Mouse (Mus musculus) heart, adult 9 months (tissue): Measurements from ENCODE around the gene Uso1.
A peak's percentile ranks its signal among the peaks of the same experiment; 100 is the strongest.

Experiments
- DNase-seq, 2 experiments: peaks; one replicate each; pipeline ENCODE4 v3.0.0; 2022; ENCODE audit warnings: low spot score in 2 of 2

Uso1 gene

DNA sequence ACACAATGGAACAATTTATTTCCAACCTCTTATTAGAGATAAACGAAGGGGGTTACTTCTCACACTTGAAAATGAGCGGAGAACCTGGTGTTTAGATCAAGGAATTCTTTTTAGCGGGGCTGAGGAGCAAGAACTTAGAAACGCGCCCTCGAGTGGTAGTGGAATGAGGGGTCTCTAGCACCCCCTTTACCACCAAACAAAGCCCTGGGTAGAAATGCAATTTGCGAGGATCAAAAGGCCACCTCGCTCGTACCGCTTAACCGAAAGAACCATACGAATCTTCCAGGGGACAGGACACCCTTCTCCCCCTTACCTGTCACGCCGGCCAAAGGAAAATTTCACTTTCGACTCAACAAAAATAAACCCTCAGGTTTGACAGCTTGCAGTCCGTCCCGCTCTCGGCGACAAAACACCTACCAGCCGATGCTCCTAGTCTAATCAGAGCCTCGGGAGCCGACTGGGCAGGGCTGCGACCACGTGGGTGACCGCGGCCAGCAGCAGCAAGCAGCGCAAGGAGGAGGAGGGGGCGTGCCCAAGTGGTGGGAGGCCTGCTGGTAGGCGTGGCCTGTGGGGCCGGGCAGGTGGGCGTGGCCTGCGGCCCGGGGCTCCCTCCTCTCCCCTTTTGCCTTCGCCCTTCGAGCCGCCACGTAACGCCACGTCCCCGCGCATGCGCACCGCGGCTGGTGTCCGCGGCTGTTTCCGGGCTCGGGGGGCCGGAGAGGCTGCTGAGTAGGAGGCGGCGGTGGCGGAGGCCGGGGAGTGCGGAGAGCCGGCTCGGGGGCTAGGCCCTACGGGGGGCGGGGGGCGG lies at the start of gene Uso1:
Gene Uso1 (plus strand): TSS at position 700 of the 808 bp plus-strand sequence.
- DNase-seq: peak; percentile 99

- peak in 1 of 2 experiments; percentile 29 for DNase-seq
Measured at GRCm38 (mm10) chr5:92093263-92094061, 44.3 kb upstream of the Uso1 start.

GRCm38 (mm10) chr5:92094062-92094415 lies 43.7 kb upstream of the Uso1 start:
- no peak for DNase-seq

DNA sequence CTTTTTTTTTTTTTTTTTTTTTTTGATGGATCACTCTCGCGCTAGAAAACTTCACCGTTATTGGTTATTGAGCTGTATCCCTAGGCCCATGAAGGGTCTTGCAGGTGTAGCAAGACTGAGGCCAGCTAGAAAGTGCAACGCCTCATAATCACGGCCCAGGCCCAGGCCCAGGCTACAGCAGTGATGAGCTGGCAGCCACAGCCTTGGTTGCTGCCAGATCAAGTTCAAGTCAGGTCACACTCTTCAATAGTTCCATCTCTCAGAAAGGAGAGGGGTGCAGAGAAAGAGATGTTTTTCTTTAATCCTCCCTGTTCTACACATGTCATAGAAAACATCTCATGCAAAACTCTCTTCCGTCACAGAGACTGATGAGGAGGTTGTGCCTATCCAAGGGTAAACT lies 41.0 kb upstream of the Uso1 start:
- DNase-seq: no peak

GRCm38 (mm10) chr5:92097779-92098178 lies 40.0 kb upstream of the Uso1 start:
- no peak for DNase-seq

DNA sequence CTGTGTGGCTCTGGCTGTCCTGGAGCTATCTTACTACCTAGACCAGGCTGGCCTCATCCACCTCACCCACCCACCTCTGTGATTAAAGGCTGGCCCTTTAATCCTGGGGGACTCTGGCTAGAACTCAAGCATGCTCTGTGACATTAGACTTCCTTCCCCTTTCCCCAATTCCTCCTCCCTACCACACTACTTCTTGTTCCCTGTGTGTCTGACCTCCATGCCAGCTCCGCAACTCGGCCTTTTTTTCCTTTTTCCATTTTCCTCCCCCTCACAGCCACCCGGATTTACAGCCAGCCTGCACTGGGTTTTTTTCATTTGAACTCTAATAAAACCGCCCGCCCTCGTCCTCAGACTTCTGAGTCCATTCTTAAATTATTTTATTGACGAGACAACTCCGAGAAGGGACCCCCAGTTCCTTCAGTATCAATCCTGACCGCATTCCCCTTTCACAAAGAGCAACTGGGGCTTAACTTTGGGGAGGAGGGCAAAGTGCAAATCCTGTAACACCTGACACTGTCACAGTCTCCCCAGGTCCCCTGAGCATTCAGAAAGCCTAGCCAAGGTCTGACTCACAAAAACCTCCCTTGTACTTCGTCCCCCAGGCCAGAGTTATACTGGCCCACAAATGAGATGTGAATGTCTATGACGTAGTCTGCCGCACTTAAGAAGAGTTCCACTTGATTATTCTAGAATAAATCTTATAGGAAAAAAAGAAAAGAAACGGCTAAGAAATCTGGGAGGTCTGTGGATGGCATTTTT lies 39.2 kb upstream of the Uso1 start:
- peak in 1 of 2 experiments; percentile 31 for DNase-seq

GRCm38 (mm10) chr5:92101601-92102000 lies 36.1 kb upstream of the Uso1 start:
- no peak for DNase-seq

GRCm38 (mm10) chr5:92103062-92103461 lies 34.7 kb upstream of the Uso1 start:
- DNase-seq: no peak

DNA sequence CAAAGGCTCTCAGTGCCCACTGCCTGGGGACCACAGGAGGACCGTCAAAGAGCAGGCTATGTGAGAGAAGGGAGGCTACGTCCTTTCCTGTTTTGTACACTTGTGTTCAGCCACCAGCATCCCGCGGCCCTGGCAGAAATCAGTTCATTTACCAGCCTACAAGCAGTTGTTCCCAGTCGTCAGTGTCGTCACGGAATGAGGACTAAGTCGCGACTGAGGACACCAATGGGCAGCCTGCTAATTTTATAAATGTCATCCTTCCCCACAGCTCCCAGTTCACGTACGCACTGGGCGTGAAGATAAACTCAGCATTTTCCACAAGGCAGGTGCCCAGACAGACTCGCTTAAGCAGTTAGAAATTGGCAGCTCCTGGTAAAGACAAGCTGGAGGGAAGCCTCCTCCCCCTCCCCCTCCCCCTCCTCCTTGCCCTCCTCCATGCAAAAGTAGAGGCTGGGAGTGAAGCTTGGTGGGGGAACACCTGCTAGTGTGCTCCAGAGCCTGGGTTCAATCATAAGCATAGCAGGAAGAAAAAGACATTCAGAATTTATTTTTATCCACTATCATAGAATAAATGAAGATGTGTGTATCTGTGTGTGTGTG lies 33.8 kb upstream of the Uso1 start:
- DNase-seq: no peak

DNA sequence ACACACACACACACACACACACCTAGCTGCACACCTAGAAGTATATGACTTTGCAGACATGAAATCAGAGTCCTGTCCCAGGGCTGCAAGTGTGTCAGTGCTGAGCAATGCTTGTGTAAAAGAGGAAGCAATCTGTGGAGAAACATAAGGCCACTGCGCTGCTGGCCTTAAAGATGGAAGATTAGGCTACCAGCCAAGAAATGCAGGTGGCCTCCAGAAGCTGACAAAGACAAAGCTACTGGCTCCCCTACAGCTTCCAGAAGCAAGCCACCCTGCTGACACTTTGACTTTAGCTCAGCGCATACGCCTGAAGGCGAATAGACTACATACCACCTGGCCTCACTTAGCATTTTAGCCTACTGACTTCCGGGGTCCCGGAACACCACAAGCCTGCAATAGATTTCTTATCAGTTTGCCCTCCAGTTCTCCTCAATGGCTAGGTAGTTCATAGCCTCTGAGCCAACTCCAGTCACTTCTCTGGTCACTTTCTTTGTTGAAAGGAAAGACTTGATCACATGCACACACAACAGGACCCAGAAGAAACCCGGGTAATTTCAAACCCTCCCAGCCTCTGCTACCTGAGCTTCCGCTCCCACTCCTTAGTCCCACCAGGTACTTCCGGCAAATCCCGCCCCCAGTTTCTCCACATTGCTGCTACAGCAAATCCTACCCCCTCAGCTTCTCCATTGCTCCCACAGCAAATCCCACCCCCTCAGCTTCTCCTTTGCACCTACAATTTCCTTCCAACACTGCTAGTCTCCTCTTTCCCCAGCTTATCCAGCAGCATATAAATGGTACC lies 31.2 kb upstream of the Uso1 start:
- peak; percentile 28 to 56 for DNase-seq

DNA sequence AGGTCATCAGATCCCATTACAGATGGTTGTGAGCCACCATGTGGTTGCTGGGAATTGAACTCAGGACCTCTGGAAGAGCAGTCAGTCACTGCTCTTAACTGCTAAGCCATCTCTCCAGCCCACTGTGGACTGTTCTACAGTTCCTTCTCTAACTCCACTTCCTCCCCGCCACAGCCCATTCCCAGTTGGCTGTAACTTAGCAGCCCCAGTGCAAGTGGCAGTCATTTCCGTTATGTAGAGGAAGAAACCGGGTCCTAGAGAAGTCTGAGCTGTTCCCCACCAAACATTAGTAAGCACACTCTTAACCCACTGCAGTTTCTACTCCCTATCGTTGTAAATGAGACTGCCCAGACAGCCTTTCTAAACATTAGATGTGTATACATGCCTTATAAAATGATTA lies 30.5 kb upstream of the Uso1 start:
- DNase-seq: peak; percentile 32 to 40

GRCm38 (mm10) chr5:92110818-92111355 lies 26.9 kb upstream of the Uso1 start:
- DNase-seq: no peak

GRCm38 (mm10) chr5:92112175-92112574 lies 25.6 kb upstream of the Uso1 start:
- DNase-seq: no peak

DNA sequence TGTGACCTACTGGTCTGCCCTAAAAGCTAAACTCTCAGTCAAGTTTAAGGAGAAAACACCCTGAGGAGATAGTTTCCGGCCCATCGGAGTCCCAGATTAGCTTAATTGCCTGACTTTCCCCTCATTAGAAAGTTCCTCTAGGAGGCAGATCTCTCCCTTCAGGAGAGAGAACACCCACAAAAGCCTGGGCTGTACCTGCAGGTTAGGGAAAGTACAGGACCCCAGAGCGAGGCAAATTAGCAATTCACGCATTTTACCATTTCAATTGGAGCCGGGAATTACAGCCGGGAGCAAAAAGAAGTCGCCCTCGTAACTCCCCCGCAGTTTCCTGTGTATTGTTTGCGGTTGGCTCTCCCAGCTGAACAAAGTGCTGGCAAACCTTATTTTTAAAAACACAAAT lies 25.2 kb upstream of the Uso1 start:
- peak in 1 of 2 experiments; percentile 13 for DNase-seq

- DNase-seq: no peak
Measured at GRCm38 (mm10) chr5:92113484-92113883, 24.3 kb upstream of the Uso1 start.

- DNase-seq: no peak
Measured at GRCm38 (mm10) chr5:92114223-92114622, 23.5 kb upstream of the Uso1 start.

DNA sequence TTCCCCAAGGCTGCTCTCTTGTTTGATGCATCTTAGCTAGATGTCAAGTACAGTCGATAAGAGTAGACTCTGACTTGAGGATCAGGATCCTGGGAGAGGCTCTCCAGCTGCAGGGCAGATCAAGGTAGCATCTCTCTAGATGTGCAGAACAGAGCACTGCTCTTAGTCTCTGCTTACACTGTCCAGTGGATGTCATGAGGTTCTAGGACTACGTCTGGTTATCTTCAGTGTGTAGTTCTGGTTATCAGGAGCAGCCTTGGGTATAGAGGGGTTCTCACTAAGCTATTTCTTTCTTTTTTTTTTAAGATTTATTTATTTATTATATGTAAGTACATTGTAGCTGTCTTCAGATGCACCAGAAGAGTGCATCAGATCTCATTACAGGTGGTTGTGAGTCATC lies 22.8 kb upstream of the Uso1 start:
- DNase-seq: no peak

DNA sequence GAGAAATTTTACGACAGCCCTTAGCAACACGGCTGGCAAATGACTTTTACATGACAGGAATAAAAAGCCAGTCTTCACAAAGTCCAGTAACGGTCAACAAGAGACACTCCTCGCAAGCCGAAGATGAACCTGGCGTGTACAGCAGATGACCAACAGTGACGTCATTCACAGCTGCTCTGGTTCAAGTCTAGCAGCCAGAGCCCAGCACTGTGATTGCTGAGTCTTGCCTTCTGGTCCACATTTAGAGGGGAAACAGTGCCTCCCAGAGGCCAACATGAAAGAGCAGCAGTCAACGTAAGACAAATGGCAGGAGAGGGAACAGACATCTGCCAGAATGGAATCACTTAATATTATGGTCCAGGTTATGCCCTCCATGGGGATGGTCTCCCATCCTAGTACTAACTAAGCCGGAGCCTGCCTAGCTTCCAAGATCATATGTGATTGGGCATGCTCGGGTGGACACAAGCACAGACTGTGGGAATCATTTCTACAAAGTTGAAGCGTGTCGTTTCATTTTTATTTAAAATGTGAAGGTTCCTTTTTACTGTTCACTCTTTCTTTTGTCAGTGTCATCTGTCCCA lies 19.8 kb upstream of the Uso1 start:
- DNase-seq: peak; percentile 74 to 79

DNA sequence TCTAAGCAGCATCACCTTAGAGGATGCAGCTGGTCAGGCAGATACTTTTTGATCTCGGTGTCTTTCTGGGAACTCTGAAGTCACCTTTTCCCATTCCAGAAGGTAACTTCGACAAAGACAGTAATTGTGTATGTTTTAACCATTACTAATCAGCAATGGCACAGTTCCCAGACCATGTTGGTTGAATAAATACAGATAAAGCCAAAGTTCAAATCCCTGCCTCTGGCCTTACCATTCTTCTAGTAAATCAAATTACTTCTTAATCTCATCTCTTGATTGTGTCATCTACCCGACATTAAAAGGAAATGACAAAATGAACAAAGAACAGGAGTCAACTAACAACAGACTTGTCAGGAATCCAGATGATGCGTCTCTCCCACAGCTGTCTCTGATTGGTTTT lies 16.1 kb upstream of the Uso1 start:
- DNase-seq: no peak

GRCm38 (mm10) chr5:92125446-92125845 lies 12.3 kb upstream of the Uso1 start:
- DNase-seq: no peak
